8 mouse cellular contexts compared by ENCODE assay signal in the genomic region with DNA sequence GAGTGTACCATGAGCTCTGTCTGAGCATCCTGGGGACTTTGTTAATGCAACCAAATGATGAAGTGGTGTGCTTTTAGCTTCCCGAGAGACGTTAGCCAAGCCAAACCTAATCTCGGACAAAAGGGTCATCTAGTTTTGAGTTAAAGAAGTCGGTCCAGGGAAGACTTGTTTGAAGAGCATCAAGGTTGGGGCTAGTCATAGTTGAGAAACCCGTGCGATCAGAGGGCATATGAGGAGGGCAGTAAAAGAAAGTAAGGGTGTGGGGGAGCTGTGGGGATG. TPM values are rescaled to one million over a fixed set of nuclear protein-coding genes. Genes with fewer than 3 reads are reported as not detected.
DNase-seq lines count a peak whose midpoint lies in the region; ATAC-seq and TF ChIP-seq lines count a peak whose summit lies in the region.

No protein-coding gene starts in this region.

- H3K9me3 ChIP-seq in heart, embryonic 12.5 days (replicated peaks): no peaks in the 10 kb centered on the region
- no peaks in the 10 kb centered on the region for H3K9me3 ChIP-seq in ES-Bruce4 (replicated peaks; ENCODE audit: control insufficient read depth, insufficient read depth, low read length, poor library complexity, severe bottlenecking)
- H3K9me3 ChIP-seq in heart, postnatal 0 days (replicated peaks; ENCODE audit: control insufficient read depth, low read length): no peaks in the 10 kb centered on the region
- no peaks in the 10 kb centered on the region for H3K9me3 ChIP-seq in midbrain, embryonic 10.5 days (replicated peaks)

- no peak for DNase-seq in heart, postnatal 14 days
- DNase-seq in heart, postnatal 0 days (ENCODE audit: low spot score): no peak
- no peak for DNase-seq in midbrain, embryonic 10.5 days (ENCODE audit: low spot score)
- DNase-seq in ovary, adult 18-20 months (ENCODE audit: low spot score): no peak
- no peak for DNase-seq in cerebellum, adult 9-10 months
- no peak for DNase-seq in cerebellum, adult 18-20 months

- no peak for TF ChIP-seq EP300 in ES-Bruce4 (IDR thresholded peaks at IDR 0.05; ENCODE audit: insufficient read depth, low read depth, low read length)
- TF ChIP-seq EP300 in heart, postnatal 0 days (IDR thresholded peaks at IDR 0.05; ENCODE audit: low read depth): no peak

- intact Hi-C loops in heart, postnatal 14 days (cut with DNase I): no loop called here

- no peak for TF ChIP-seq CTCF in ES-Bruce4 (IDR thresholded peaks at IDR 0.05; ENCODE audit: low read depth, low read length)
- TF ChIP-seq CTCF in heart, postnatal 0 days (IDR thresholded peaks at IDR 0.05; ENCODE audit: low read depth): no peak

- peaks cover 16% of the 10 kb centered on the region for H3K4me1 ChIP-seq in heart, embryonic 12.5 days (replicated peaks)
- H3K4me1 ChIP-seq in ES-Bruce4 (ENCODE audit: control insufficient read depth, insufficient read depth, low read length): peaks cover 1% of the 10 kb centered on the region
- peaks cover 9% of the 10 kb centered on the region for H3K4me1 ChIP-seq in heart, postnatal 0 days (ENCODE audit: control insufficient read depth, insufficient read depth)
- H3K4me1 ChIP-seq in midbrain, embryonic 10.5 days: peaks cover 29% of the 10 kb centered on the region

- TF ChIP-seq POLR2A in ES-Bruce4 (IDR thresholded peaks at IDR 0.05; ENCODE audit: insufficient read depth, low read length): no peak

- peak overlapping the region; percentile 80 for H3K9ac ChIP-seq in heart, embryonic 12.5 days
- peak overlapping the region; percentile 85 for H3K9ac ChIP-seq in ES-Bruce4 (ENCODE audit: low read depth, poor library complexity, severe bottlenecking)
- peak overlapping the region; percentile 80 for H3K9ac ChIP-seq in heart, postnatal 0 days (replicated peaks; ENCODE audit: low read depth, low read length)

- H3K27ac ChIP-seq in heart, embryonic 12.5 days (ENCODE audit: poor library complexity, severe bottlenecking): peak overlapping the region; percentile 59; the same call in 1 of the 2 replicates
- 0 out of 2 replicates have a peak overlapping the region, but pooled peaks have one; percentile 32 for H3K27ac ChIP-seq in ES-Bruce4 (ENCODE audit: insufficient read depth, low read length)
- H3K27ac ChIP-seq in heart, postnatal 0 days (ENCODE audit: low read depth): peak overlapping the region; percentile 69
- peak overlapping the region; percentile 86 for H3K27ac ChIP-seq in midbrain, embryonic 10.5 days (replicated peaks)

- peaks cover 73% of the 10 kb centered on the region for H3K36me3 ChIP-seq in heart, embryonic 12.5 days
- H3K36me3 ChIP-seq in ES-Bruce4 (ENCODE audit: control insufficient read depth, insufficient read depth, low read length, poor library complexity, severe bottlenecking): peaks cover 40% of the 10 kb centered on the region
- peaks cover 69% of the 10 kb centered on the region for H3K36me3 ChIP-seq in heart, postnatal 0 days (replicated peaks; ENCODE audit: control insufficient read depth, insufficient read depth, low read length)
- peaks cover 79% of the 10 kb centered on the region for H3K36me3 ChIP-seq in midbrain, embryonic 10.5 days

- ATAC-seq in heart, embryonic 12.5 days (ENCODE audit: insufficient number of reproducible peaks, low FRiP score): no peak
- no peak for ATAC-seq in heart, postnatal 0 days (ENCODE audit: insufficient read depth, low read depth)

- peak overlapping the region; percentile 65 for H3K4me3 ChIP-seq in heart, embryonic 12.5 days
- H3K4me3 ChIP-seq in ES-Bruce4 (ENCODE audit: low read depth, low read length): peak overlapping the region; percentile 94
- H3K4me3 ChIP-seq in heart, postnatal 0 days (ENCODE audit: low read depth, low read length): peak overlapping the region; percentile 79
- H3K4me3 ChIP-seq in midbrain, embryonic 10.5 days: peak overlapping the region; percentile 72

- WGBS in heart, embryonic 12.5 days: 7% methylated on average over 6 of the region's 6 CpGs
- WGBS in heart, postnatal 0 days: 4% methylated on average over 6 of the region's 6 CpGs
- 15% methylated on average over 6 of the region's 6 CpGs for WGBS in midbrain, embryonic 10.5 days

- no peaks in the 10 kb centered on the region for H3K27me3 ChIP-seq in heart, embryonic 12.5 days (replicated peaks)
- no peaks in the 10 kb centered on the region for H3K27me3 ChIP-seq in ES-Bruce4 (ENCODE audit: control insufficient read depth, insufficient read depth, low read length, poor library complexity, severe bottlenecking)
- no peaks in the 10 kb centered on the region for H3K27me3 ChIP-seq in heart, postnatal 0 days (ENCODE audit: control insufficient read depth, insufficient read depth, low read length)
- H3K27me3 ChIP-seq in midbrain, embryonic 10.5 days (ENCODE audit: low read depth, poor library complexity, severe bottlenecking): no peaks in the 10 kb centered on the region

- peak overlapping the region; percentile 81 for H3K4me2 ChIP-seq in heart, embryonic 12.5 days
- H3K4me2 ChIP-seq in heart, postnatal 0 days (ENCODE audit: low read depth, low read length): peak overlapping the region; percentile 83

RNA-seq across cellular contexts. Expression of gene Scamp3, which starts 0.8 kb away (rescaled TPM):
- polyA plus RNA-seq in heart, embryonic 12.5 days (2016; fragmentation: Nextera tagmentation; extraction: Ambion mirVana): 88.8 and 92.5 TPM in 2 replicates
- 10 to 100 TPM; 47.2 to 48.7 TPM for total RNA-seq in heart, postnatal 14 days (2021)
- 74.8 and 75.7 TPM in 2 replicates for polyA plus RNA-seq in ES-Bruce4 (2011; ENCODE audit: insufficient read depth, insufficient read length, low read depth, missing spikeins)
- 54.4 and 60.7 TPM in 2 replicates for total RNA-seq in heart, postnatal 0 days (2014; rRNA removed; ENCODE audit: low replicate concordance)
- 65.9 and 70.3 TPM in 2 replicates for polyA plus RNA-seq in heart, postnatal 0 days (2015; fragmentation: Nextera tagmentation; extraction: Ambion mirVana)
- polyA plus RNA-seq in midbrain, embryonic 10.5 days (2016; fragmentation: Nextera tagmentation; extraction: Ambion mirVana): 99.2 and 104 TPM in 2 replicates

RNA-seq across cellular contexts. Expression of gene Fam189b, which starts 4.9 kb away (rescaled TPM):
- polyA plus RNA-seq in heart, embryonic 12.5 days (2016; fragmentation: Nextera tagmentation; extraction: Ambion mirVana): 15.4 and 15.6 TPM in 2 replicates
- total RNA-seq in heart, postnatal 14 days (2021): 1 to 10 TPM; 7.1 to 7.6 TPM
- polyA plus RNA-seq in ES-Bruce4 (2011; ENCODE audit: insufficient read depth, insufficient read length, low read depth, missing spikeins): 21.7 and 25.7 TPM in 2 replicates
- total RNA-seq in heart, postnatal 0 days (2014; rRNA removed; ENCODE audit: low replicate concordance): 2.1 and 2.2 TPM in 2 replicates
- 5.6 and 5.7 TPM in 2 replicates for polyA plus RNA-seq in heart, postnatal 0 days (2015; fragmentation: Nextera tagmentation; extraction: Ambion mirVana)
- 31.0 and 35.0 TPM in 2 replicates for polyA plus RNA-seq in midbrain, embryonic 10.5 days (2016; fragmentation: Nextera tagmentation; extraction: Ambion mirVana)

RNA-seq across cellular contexts. Expression of gene Clk2, which starts 13.5 kb away (rescaled TPM):
- polyA plus RNA-seq in heart, embryonic 12.5 days (2016; fragmentation: Nextera tagmentation; extraction: Ambion mirVana): 24.6 and 24.8 TPM in 2 replicates
- 10 to 100 TPM; 23.3 to 23.6 TPM for total RNA-seq in heart, postnatal 14 days (2021)
- polyA plus RNA-seq in ES-Bruce4 (2011; ENCODE audit: insufficient read depth, insufficient read length, low read depth, missing spikeins): 79.4 and 82.9 TPM in 2 replicates
- total RNA-seq in heart, postnatal 0 days (2014; rRNA removed; ENCODE audit: low replicate concordance): 22.7 and 24.7 TPM in 2 replicates
- 8.2 and 8.5 TPM in 2 replicates for polyA plus RNA-seq in heart, postnatal 0 days (2015; fragmentation: Nextera tagmentation; extraction: Ambion mirVana)
- 33.8 and 34.0 TPM in 2 replicates for polyA plus RNA-seq in midbrain, embryonic 10.5 days (2016; fragmentation: Nextera tagmentation; extraction: Ambion mirVana)

RNA-seq across cellular contexts. Expression of gene Hcn3, which starts 18.1 kb away (rescaled TPM):
- polyA plus RNA-seq in heart, embryonic 12.5 days (2016; fragmentation: Nextera tagmentation; extraction: Ambion mirVana): 0.45 and 0.65 TPM in 2 replicates
- under 1 TPM; 0.49 to 0.60 TPM for total RNA-seq in heart, postnatal 14 days (2021)
- polyA plus RNA-seq in ES-Bruce4 (2011; ENCODE audit: insufficient read depth, insufficient read length, low read depth, missing spikeins): 2.2 and 4.7 TPM in 2 replicates
- total RNA-seq in heart, postnatal 0 days (2014; rRNA removed; ENCODE audit: low replicate concordance): 1.1 TPM in 1 of 2 replicates, not detected in the other
- 0.15 and 0.32 TPM in 2 replicates for polyA plus RNA-seq in heart, postnatal 0 days (2015; fragmentation: Nextera tagmentation; extraction: Ambion mirVana)
- 6.3 and 10.6 TPM in 2 replicates for polyA plus RNA-seq in midbrain, embryonic 10.5 days (2016; fragmentation: Nextera tagmentation; extraction: Ambion mirVana)

RNA-seq across cellular contexts. Expression of gene Gba, which starts 24.7 kb away (rescaled TPM):
- 37.1 and 38.0 TPM in 2 replicates for polyA plus RNA-seq in heart, embryonic 12.5 days (2016; fragmentation: Nextera tagmentation; extraction: Ambion mirVana)
- 10 to 100 TPM; 22.1 to 23.9 TPM for total RNA-seq in heart, postnatal 14 days (2021)
- 31.5 and 32.6 TPM in 2 replicates for polyA plus RNA-seq in ES-Bruce4 (2011; ENCODE audit: insufficient read depth, insufficient read length, low read depth, missing spikeins)
- total RNA-seq in heart, postnatal 0 days (2014; rRNA removed; ENCODE audit: low replicate concordance): 36.2 and 36.4 TPM in 2 replicates
- 20.1 and 20.8 TPM in 2 replicates for polyA plus RNA-seq in heart, postnatal 0 days (2015; fragmentation: Nextera tagmentation; extraction: Ambion mirVana)
- polyA plus RNA-seq in midbrain, embryonic 10.5 days (2016; fragmentation: Nextera tagmentation; extraction: Ambion mirVana): 37.1 and 41.5 TPM in 2 replicates

Comparison
In these comparisons a context has a peak if more than half of its experiments do, and no peak if none do; other contexts are left out.
1. H3K27ac ChIP-seq: peak in every context shown above with its lines; median percentile 86 in midbrain, embryonic 10.5 days; 69 in heart, postnatal 0 days; 59 in heart, embryonic 12.5 days; 32 in ES-Bruce4.